Mouse (Mus musculus): ENCODE measurements around the gene Abhd8.

The Abhd8 gene

DNA sequence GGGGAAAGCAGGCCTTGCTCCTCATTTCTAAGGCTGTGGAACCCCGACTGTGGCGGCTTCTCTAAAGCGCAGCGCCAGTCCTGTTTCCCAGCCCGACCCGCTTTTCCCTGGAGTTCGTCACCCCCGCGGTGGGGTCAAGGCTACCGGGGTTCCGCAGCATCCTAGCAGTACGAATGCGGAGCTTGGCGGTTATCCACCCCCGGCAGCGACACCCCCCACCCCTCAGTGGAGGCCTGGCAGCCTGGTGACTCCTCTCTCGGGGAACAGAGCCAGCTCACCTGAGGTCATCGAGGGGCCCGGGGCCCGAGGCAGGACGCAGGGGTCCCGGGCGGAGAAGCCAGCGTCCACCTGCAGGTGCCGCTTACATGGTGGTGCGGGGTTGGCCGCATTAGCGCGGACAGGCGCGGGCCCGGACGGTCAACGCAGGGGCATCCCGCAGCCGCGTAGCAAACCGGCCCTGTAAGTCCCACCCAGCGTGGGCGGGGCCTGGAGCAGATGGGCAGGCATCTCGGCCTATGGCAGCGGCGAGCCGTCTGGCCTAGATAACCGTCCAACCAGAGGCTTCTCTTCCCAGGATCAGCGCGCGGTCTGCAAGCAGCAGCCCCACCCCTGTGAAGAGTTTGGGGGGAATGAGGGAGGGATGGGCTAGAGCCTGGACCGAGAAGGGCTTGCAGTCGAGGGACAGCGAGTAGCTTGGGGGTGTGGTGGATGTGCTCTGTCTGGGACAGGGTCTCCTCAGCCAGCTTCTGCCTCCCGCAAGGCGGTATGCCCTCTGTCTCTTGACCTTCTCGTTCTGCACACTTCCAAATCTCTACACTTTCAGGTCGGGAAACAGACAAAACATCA lies at the start of gene Abhd8:
Gene Abhd8, minus strand, starts transcription at position 468 of the 846 bp plus-strand sequence.
- peak; percentile 79 to 86 for DNase-seq (ENCODE audit: low read depth in 2 of 2, low spot score in 2 of 2)

- no peak for DNase-seq (ENCODE audit: low read depth in 2 of 2, low spot score in 2 of 2)
Observed at GRCm38 (mm10) chr8:71511644-71512043, 48.2 kb upstream of the Abhd8 start, which contains the start of gene Plvap. Plvap (minus strand) TSS chr8:71511752.

DNA sequence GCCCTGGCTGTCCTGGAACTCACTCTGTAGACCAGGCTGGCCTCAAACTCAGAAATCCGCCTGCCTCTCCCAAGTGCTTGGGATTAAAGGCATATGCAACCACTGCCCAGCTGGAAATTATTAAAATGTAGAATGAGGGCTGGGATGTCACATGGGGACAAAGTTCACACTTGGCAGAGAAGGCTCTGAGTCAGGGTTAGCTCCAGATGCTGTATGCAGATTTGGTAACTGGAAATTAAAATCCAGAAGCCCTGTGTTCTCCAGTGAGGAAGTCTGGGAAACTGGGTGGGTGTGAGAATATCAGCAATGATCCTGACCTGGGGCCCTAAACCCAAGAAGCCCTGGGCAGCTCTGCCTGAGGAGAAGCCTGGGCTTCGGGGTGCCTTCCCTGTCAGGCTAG lies 45.9 kb upstream of the Abhd8 start:
- DNase-seq (ENCODE audit: low read depth in 2 of 2, low spot score in 2 of 2), result no peak

GRCm38 (mm10) chr8:71507589-71508104 lies 44.2 kb upstream of the Abhd8 start:
- no peak for DNase-seq (ENCODE audit: low read depth in 2 of 2, low spot score in 2 of 2)

DNA sequence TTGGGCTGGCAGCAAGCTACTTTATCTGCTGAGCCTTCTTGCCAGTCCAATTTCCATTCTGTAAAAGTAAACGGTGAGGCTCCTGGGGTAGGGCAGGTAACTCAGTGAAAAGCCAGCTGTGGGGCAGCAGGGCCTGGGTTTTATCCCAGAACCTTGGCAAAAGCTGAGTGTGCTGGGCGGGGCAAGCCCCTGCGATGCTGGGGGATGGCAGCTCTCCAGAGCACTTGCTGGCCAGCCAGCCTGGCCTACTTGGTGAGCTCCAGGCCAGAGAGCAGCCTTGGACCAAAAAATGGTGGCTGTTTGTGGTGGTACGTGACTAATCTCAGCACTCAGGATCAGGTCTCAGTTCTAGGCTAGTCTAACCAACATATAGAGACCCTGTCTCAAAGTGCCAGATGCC lies 42.5 kb upstream of the Abhd8 start:
- no peak for DNase-seq (ENCODE audit: low read depth in 2 of 2, low spot score in 2 of 2)

DNA sequence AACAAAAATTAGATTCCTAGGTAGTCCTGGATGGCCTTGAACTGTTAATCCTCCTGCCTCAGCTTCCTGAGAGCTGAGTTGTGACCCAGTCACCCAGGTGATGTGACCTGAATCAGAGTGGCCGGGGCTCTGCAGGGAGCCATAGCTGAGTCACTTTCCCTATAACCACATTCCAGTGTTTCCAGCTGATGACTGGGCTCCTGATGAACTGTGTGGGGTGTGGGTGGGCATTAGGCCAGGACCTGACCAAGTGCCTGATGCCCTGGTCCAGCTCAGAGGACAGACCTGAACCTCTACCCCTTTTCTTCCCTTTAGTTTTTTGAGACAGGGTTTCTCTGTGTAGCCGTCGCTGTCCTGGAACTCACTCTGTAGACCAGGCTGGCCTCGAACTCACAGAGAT lies 41.9 kb upstream of the Abhd8 start:
- no peak for DNase-seq (ENCODE audit: low read depth in 2 of 2, low spot score in 2 of 2)

GRCm38 (mm10) chr8:71504349-71504748 lies 40.9 kb upstream of the Abhd8 start:
- no peak for DNase-seq (ENCODE audit: low read depth in 2 of 2, low spot score in 2 of 2)

DNA sequence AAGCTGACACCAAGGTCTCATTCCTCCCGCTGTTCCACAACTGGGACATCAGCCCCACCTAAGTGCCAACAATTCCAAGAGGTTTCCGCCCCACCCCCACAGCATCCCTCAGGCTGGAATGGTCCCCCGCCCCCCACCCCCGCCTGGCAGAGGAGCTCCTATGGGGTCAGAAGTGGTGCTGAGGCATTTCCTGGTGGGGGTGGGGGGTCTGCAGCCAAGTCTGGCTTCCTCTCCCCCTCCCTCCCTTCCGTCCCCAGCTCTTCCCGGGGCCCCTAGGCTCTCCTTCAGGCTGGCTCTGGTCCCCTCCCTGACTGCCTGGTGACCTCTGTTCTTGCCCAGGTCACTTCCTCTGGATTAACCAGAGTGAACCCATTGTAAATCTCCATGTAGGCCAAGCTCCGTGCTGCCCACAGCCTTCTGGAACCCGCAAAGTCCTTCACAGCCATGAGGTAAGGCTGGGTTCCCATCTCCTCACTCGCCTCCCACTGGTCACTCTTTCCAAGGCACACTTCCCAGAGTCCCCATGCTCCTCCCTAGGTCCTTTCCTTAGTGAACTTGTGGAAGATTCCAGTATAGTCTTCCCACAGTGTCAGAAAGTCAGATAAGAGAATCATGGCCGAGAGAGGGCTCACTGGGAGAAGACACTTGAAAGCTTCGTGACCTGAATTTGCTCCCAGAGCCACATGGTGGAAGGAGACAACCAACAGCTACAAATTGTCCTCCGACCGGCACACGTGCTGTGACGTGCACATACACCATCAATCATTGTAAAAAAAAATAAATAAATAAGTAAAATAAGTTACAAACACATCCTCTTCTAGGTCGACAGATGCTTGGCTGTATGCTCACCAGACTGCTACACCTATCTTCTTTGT lies 35.6 kb upstream of the Abhd8 start:
- DNase-seq (ENCODE audit: low read depth in 2 of 2, low spot score in 2 of 2), result no peak

GRCm38 (mm10) chr8:71497881-71498501 lies 34.5 kb upstream of the Abhd8 start:
- no peak for DNase-seq (ENCODE audit: low read depth in 2 of 2, low spot score in 2 of 2)

GRCm38 (mm10) chr8:71497077-71497645 lies 33.7 kb upstream of the Abhd8 start:
- no peak for DNase-seq (ENCODE audit: low read depth in 2 of 2, low spot score in 2 of 2)

DNA sequence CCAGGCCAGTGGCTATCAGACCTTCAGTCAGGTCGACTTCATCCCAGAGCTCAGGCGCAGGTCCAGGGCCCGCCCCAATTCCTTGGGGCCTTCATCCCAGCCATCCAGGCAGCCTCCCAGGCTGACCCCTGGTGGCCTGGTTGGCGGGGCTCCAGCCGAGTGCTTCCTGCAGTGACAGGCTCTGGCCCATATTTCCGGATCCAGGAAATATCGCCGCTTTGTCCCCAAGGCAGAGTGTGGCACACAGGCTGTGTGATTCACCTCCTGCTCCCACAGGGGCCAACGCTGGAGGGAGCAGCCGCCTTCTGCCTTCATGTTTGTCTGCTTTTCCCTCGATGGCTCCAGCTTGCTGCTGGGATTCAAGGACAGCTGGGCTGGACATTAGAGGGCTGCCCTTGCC lies 33.0 kb upstream of the Abhd8 start:
- DNase-seq (ENCODE audit: low read depth in 2 of 2, low spot score in 2 of 2), result no peak

DNA sequence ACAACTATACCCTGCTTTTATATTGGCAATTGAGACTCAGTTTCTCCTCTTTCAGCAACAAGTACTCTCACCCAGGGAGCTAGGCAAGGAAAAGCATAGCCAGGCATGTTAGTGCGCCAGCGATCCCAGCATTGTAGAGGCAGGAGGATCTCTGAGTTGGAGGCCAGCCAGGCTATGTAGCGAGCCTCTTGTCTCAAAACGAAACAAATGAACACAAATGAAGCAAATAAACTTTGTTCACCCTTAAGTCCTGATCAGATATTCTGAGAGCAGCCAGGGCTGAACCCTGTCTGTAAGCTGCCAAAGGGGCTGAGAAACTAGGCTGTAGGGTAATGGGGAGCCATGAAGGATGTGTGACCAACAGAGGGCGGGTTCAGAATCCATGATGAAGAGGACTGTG lies 32.4 kb upstream of the Abhd8 start:
- DNase-seq (ENCODE audit: low read depth in 2 of 2, low spot score in 2 of 2), result no peak

GRCm38 (mm10) chr8:71495039-71495438 lies 31.6 kb upstream of the Abhd8 start:
- peak; percentile 61 to 68 for DNase-seq (ENCODE audit: low read depth in 2 of 2, low spot score in 2 of 2)

- peak; percentile 86 to 93 for DNase-seq (ENCODE audit: low read depth in 2 of 2, low spot score in 2 of 2)
Observed at GRCm38 (mm10) chr8:71488454-71488853, 25.0 kb upstream of the Abhd8 start.

DNA sequence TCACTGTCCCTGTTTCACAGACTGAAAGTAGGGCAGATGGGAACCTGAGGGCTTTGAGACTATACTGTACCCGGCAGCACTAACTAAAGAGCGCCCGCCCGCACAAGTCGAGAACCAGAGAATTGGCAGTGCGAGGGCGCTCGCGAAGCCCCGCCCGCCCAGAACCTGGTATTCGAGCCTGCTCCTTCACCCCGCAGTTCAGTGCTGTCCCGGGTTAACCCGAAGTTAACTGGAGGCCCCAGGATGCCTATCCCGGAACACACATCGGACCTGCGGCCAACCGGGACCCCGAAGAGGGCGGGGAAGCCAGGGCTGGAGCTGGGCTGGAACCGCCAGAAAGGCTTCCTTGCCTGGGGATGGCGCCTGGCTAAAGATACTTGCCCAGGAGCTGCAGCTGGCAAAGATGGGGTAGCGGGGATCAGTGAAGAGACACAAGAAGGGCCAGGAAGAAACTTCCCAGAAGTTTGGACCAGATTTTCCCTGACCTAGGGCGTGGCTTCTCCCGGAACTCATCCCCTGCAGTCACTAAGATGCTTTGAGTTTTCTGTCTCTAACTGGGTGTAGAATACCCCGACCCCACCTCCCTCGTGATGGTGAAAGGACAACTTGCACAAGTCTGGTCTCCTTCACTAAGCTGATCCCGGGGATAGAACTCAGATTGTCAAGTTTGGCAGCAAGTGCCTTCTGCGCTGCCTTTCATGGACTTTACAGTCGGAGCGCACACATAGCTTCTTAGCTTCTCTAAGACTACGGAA lies 24.4 kb upstream of the Abhd8 start, which contains the start of gene Gtpbp3:
Gene Gtpbp3, plus strand, starts transcription at position 413 of the 755 bp plus-strand sequence.
- DNase-seq (ENCODE audit: low read depth in 2 of 2, low spot score in 2 of 2), result peak; percentile 61 to 70

GRCm38 (mm10) chr8:71486136-71486529 lies 22.7 kb upstream of the Abhd8 start:
- no peak for DNase-seq (ENCODE audit: low read depth in 2 of 2, low spot score in 2 of 2)

DNA sequence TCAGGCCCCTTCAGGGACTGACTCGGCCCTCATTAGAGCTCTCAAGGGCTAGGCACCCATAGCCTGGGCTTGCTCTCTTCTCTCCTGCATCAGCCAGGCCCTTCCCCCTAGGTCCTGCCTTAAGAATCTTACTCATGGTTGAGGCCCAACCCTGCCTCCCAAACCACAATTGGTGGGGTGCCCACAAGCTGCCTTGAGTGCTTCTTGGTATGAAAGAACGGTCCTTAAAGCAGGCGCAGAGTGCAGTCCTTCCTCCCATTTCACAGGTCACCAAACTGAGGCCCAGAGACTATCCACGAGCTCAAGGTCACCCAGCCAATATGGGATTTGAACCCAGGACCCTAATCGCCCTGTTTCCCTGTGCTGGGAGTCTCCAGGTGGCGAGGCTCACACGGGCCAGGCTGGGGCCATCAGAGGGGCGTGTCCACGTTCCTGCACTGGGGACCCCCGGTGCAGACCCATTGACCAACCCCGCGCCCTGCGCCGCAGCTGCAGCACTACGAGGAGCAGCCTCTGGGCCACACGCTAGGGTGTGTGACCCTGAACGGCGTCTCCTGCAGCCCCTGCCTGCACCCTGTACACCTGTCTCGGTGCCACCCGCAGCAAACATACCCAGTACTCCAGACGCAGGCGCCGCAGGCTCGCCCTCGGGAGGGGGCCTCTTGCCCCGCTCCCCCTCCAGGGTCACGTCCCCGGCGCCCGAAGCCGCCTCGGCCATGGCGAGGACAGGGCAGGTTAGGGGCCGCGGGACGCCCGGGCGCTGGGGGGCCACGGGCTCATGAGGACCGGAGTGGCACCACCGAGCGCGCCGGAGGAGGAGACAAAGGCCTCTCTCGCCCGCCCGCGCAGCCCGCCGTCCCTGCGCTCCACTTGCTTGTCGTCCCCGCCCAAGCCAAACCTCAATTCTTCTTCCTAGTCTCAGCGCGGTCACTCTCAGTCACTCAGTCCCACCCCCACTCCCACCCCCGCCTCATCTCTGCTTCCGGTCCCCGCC lies 22.0 kb upstream of the Abhd8 start, which contains the start of gene Ano8:
Gene Ano8, minus strand, starts transcription at position 822 of the 994 bp plus-strand sequence.
- DNase-seq (ENCODE audit: low read depth in 2 of 2, low spot score in 2 of 2), result peak; percentile 81

DNA sequence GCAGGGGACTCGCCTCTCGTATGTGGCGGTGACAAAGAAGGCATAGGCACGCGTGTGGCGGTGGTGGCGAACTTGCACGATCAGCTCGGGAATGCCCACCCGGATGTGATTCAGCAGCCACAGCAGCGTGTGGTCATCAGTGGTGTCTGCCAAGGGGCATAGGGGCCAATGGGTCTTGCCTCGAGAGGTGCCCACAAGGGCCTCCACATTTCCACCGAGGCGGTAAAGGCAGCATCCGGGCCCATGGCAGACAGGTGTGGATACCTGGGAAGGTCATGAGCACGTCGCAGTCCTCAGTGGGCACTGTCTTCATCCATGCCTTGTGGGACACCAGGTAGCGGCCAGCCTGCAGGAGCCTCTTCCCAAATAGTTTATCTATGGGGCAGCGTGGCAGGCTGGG lies 21.3 kb upstream of the Abhd8 start:
- DNase-seq (ENCODE audit: low read depth in 2 of 2, low spot score in 2 of 2), result no peak

- DNase-seq (ENCODE audit: low read depth in 2 of 2, low spot score in 2 of 2), result peak in 1 of 2 experiments; percentile 29
Observed at GRCm38 (mm10) chr8:71483932-71484331, 20.5 kb upstream of the Abhd8 start.
